10 mouse cellular contexts compared by ENCODE assay signal in genomic region chr14:20138484-20139355, GRCm38 (mm10). TPM values are rescaled to one million over a fixed set of nuclear protein-coding genes. Genes with fewer than 3 reads are reported as not detected.
A peak's percentile ranks its signal among the peaks of the same experiment; 100 is the strongest.
DNase-seq lines count a peak whose midpoint lies in the region; ATAC-seq and TF ChIP-seq lines count a peak whose summit lies in the region.
"Had no signal": no experiment of that assay in that cellular context is flagged by ENCODE, and none has a peak within 500 bp of the region (broad histone marks: within the 10 kb centered on the region; RNA-seq: fewer than 3 reads in every experiment).

Saysd1 (minus strand) TSS chr14:20138534.

- no peak for TF ChIP-seq CTCF in thymus, adult 2 months (IDR thresholded peaks at IDR 0.05; ENCODE audit: borderline replicate concordance, control insufficient read depth, extremely low read depth, insufficient read depth, low read length, poor library complexity)

- no peaks in the 10 kb centered on the region for H3K36me3 ChIP-seq in thymus, adult 2 months (ENCODE audit: control insufficient read depth, insufficient read depth, low read length)
- H3K36me3 ChIP-seq in limb, embryonic 12.5 days: peaks cover 17% of the 10 kb centered on the region
- H3K36me3 ChIP-seq in heart, embryonic 12.5 days: peaks cover 17% of the 10 kb centered on the region

- H3K4me3 ChIP-seq in thymus, adult 2 months (ENCODE audit: control insufficient read depth, insufficient read depth, low read length): no peak within 1 kb of the TSS
- no peak within 1 kb of the TSS for H3K4me3 ChIP-seq in limb, embryonic 12.5 days (replicated peaks)
- no peak within 1 kb of the TSS for H3K4me3 ChIP-seq in heart, embryonic 12.5 days

- no peak within 1 kb of the TSS for H3K4me2 ChIP-seq in limb, embryonic 12.5 days
- H3K4me2 ChIP-seq in heart, embryonic 12.5 days: no peak within 1 kb of the TSS
- H3K4me2 ChIP-seq: heart, embryonic 11.5 days had no signal

- ATAC-seq in limb, embryonic 12.5 days (ENCODE audit: insufficient number of reproducible peaks, insufficient read depth, low FRiP score, low TSS enrichment, low read depth): no peak
- no peak for ATAC-seq in heart, embryonic 12.5 days (ENCODE audit: insufficient number of reproducible peaks, low FRiP score)

- peak; percentile 27 to 37 for DNase-seq in adrenal gland, postnatal 36 days
- DNase-seq in adrenal gland, adult 8-10 months: no peak
- no peak for DNase-seq in thymus, adult 2 months
- DNase-seq in thymus, adult 18-20 months: no peak
- no peak for DNase-seq in layer of hippocampus, adult 11-12 months (ENCODE audit: low spot score)
- DNase-seq in cerebellum, adult 8-10 months: no peak
- DNase-seq: B cell, adult 2 months had no signal

- WGBS in thymus, adult 2 months: 93% methylated on average over 16 of the region's 16 CpGs
- WGBS in limb, embryonic 12.5 days: 84% methylated on average over 16 of the region's 16 CpGs
- 71% methylated on average over 16 of the region's 16 CpGs for whole genome bisulfite sequencing in heart, embryonic 12.5 days

- H3K4me1 ChIP-seq in thymus, adult 2 months (replicated peaks; ENCODE audit: control insufficient read depth, insufficient read depth, low read length): no peaks in the 10 kb centered on the region; the same call in 1 of the 2 replicates
- peaks cover 20% of the 10 kb centered on the region; the same call in 1 of the 2 replicates for H3K4me1 ChIP-seq in limb, embryonic 12.5 days (replicated peaks)
- peaks cover 5% of the 10 kb centered on the region; the same call in 1 of the 2 replicates for H3K4me1 ChIP-seq in heart, embryonic 12.5 days (replicated peaks)

- peaks cover 5% of the 10 kb centered on the region; the same call in 1 of the 2 replicates for H3K9me3 ChIP-seq in limb, embryonic 12.5 days
- no peaks in the 10 kb centered on the region for H3K9me3 ChIP-seq in heart, embryonic 12.5 days (replicated peaks)

- no peak for TF ChIP-seq POLR2A in thymus, adult 2 months (IDR thresholded peaks at IDR 0.05; ENCODE audit: control insufficient read depth, extremely low read depth, insufficient read depth, low read length, poor library complexity)

- H3K9ac ChIP-seq in limb, embryonic 12.5 days (replicated peaks): no peak within 1 kb of the TSS
- no peak within 1 kb of the TSS for H3K9ac ChIP-seq in heart, embryonic 12.5 days

- H3K27ac ChIP-seq in thymus, adult 2 months (ENCODE audit: control insufficient read depth, insufficient read depth, low read length): no peak within 1 kb of the TSS
- no peak within 1 kb of the TSS for H3K27ac ChIP-seq in limb, embryonic 12.5 days
- H3K27ac ChIP-seq in heart, embryonic 12.5 days (ENCODE audit: poor library complexity, severe bottlenecking): no peak within 1 kb of the TSS

- H3K27me3 ChIP-seq in thymus, adult 2 months (ENCODE audit: control insufficient read depth, insufficient read depth, low read length): no peaks in the 10 kb centered on the region
- H3K27me3 ChIP-seq in limb, embryonic 12.5 days: no peaks in the 10 kb centered on the region
- no peaks in the 10 kb centered on the region for H3K27me3 ChIP-seq in heart, embryonic 12.5 days (replicated peaks)

RNA-seq across cellular contexts. Expression of gene Saysd1, which starts in this region (rescaled TPM):
- total RNA-seq in adrenal gland, postnatal 36 days (2021): 1 to 10 TPM; 8.2 to 8.3 TPM
- 1 to 10 TPM; 7.8 to 9.4 (median 9.1) TPM for total RNA-seq in adrenal gland, adult 8-10 months (2022)
- 12.8 and 14.6 TPM in 2 replicates for polyA plus RNA-seq in thymus, adult 2 months (2012; rRNA removed)
- polyA plus RNA-seq in limb, embryonic 12.5 days (2016; fragmentation: Nextera tagmentation; extraction: Ambion mirVana): 10.3 and 10.6 TPM in 2 replicates
- polyA plus RNA-seq in heart, embryonic 12.5 days (2016; fragmentation: Nextera tagmentation; extraction: Ambion mirVana): 7.3 and 7.9 TPM in 2 replicates

Comparison
In these comparisons a context has a peak if more than half of its experiments do, and no peak if none do; other contexts are left out.
1. DNase-seq: peak in adrenal gland, postnatal 36 days (2 of 2); none in adrenal gland, adult 8-10 months (single experiment), thymus, adult 2 months (single experiment), thymus, adult 18-20 months (0 of 2), layer of hippocampus, adult 11-12 months (single experiment) and cerebellum, adult 8-10 months (single experiment).